Mouse (Mus musculus): Measurements from ENCODE around the gene Abhd17a. TPM values are rescaled to one million over a fixed set of nuclear protein-coding genes. Genes with fewer than 3 reads are reported as not detected.

Abhd17a gene
- polyA plus RNA-seq, 1 experiment from 2014 or later = 77.4 TPM

Small RNAs within 50 kb of the gene (microRNA-seq; reads per million reads assigned to microRNA genes)
- not detected for gene Mir6912

Other genes with a start within 250 kb of the Abhd17a start
- gene Adamtsl5, start 241.9 kb downstream of the Abhd17a start, polyA plus RNA-seq (2015; fragmentation: Nextera tagmentation; extraction: Ambion mirVana) = 4.1 and 8.3 TPM in 2 replicates
- 0.48 and 0.52 TPM in 2 replicates for gene Plk5, start 233.9 kb downstream of the Abhd17a start, polyA plus RNA-seq (2015; fragmentation: Nextera tagmentation; extraction: Ambion mirVana)
- gene Mex3d, start 202.7 kb downstream of the Abhd17a start, polyA plus RNA-seq (2015; fragmentation: Nextera tagmentation; extraction: Ambion mirVana) = 4.4 and 4.5 TPM in 2 replicates
- gene Mbd3, start 190.8 kb downstream of the Abhd17a start, polyA plus RNA-seq (2015; fragmentation: Nextera tagmentation; extraction: Ambion mirVana) = 192 and 204 TPM in 2 replicates
- gene Uqcr11, start 183.5 kb downstream of the Abhd17a start, polyA plus RNA-seq (2015; fragmentation: Nextera tagmentation; extraction: Ambion mirVana) = 618 and 673 TPM in 2 replicates
- gene Tcf3, start 156.7 kb downstream of the Abhd17a start, polyA plus RNA-seq (2015; fragmentation: Nextera tagmentation; extraction: Ambion mirVana) = 81.0 and 82.4 TPM in 2 replicates
- not detected in 2 replicates for gene Onecut3, start 95.5 kb downstream of the Abhd17a start, polyA plus RNA-seq (2015; fragmentation: Nextera tagmentation; extraction: Ambion mirVana)
- 0.05 and 0.09 TPM in 2 replicates for gene Atp8b3, start 51.2 kb downstream of the Abhd17a start, polyA plus RNA-seq (2015; fragmentation: Nextera tagmentation; extraction: Ambion mirVana)
- 20.6 and 22.1 TPM in 2 replicates for gene Rexo1, start 28.8 kb downstream of the Abhd17a start, polyA plus RNA-seq (2015; fragmentation: Nextera tagmentation; extraction: Ambion mirVana)
- gene Klf16, start 13.0 kb downstream of the Abhd17a start, polyA plus RNA-seq (2015; fragmentation: Nextera tagmentation; extraction: Ambion mirVana) = 8.2 and 8.3 TPM in 2 replicates
- 78.8 and 81.8 TPM in 2 replicates for gene Scamp4, start 12.5 kb upstream of the Abhd17a start, polyA plus RNA-seq (2015; fragmentation: Nextera tagmentation; extraction: Ambion mirVana)
- 7.1 and 8.3 TPM in 2 replicates for gene Adat3, start 12.5 kb upstream of the Abhd17a start, polyA plus RNA-seq (2015; fragmentation: Nextera tagmentation; extraction: Ambion mirVana)
- gene Gm49322, start 15.7 kb upstream of the Abhd17a start, polyA plus RNA-seq (2015; fragmentation: Nextera tagmentation; extraction: Ambion mirVana) = 3.7 and 4.4 TPM in 2 replicates
- 20.6 and 38.4 TPM in 2 replicates for gene Csnk1g2, start 32.5 kb upstream of the Abhd17a start, polyA plus RNA-seq (2015; fragmentation: Nextera tagmentation; extraction: Ambion mirVana)
- 15.3 and 33.2 TPM in 2 replicates for gene Btbd2, start 66.7 kb upstream of the Abhd17a start, polyA plus RNA-seq (2015; fragmentation: Nextera tagmentation; extraction: Ambion mirVana)
- 66.3 and 82.1 TPM in 2 replicates for gene Mknk2, start 87.8 kb upstream of the Abhd17a start, polyA plus RNA-seq (2015; fragmentation: Nextera tagmentation; extraction: Ambion mirVana)
- 42.3 and 45.7 TPM in 2 replicates for gene Mob3a, start 111.6 kb upstream of the Abhd17a start, polyA plus RNA-seq (2015; fragmentation: Nextera tagmentation; extraction: Ambion mirVana)
- gene Izumo4, start 111.8 kb upstream of the Abhd17a start, polyA plus RNA-seq (2015; fragmentation: Nextera tagmentation; extraction: Ambion mirVana) = 23.6 and 26.8 TPM in 2 replicates
- gene Ap3d1, start 151.9 kb upstream of the Abhd17a start, polyA plus RNA-seq (2015; fragmentation: Nextera tagmentation; extraction: Ambion mirVana) = 59.6 and 59.9 TPM in 2 replicates
- 15.4 and 17.5 TPM in 2 replicates for gene Dot1l, start 164.9 kb upstream of the Abhd17a start, polyA plus RNA-seq (2015; fragmentation: Nextera tagmentation; extraction: Ambion mirVana)
- 60.9 and 75.7 TPM in 2 replicates for gene Sf3a2, start 207.9 kb upstream of the Abhd17a start, polyA plus RNA-seq (2015; fragmentation: Nextera tagmentation; extraction: Ambion mirVana)
- 92.7 and 100 TPM in 2 replicates for gene Plekhj1, start 208.3 kb upstream of the Abhd17a start, polyA plus RNA-seq (2015; fragmentation: Nextera tagmentation; extraction: Ambion mirVana)
- 0.13 TPM in 1 of 2 replicates, not detected in the other for gene Amh, start 214.9 kb upstream of the Abhd17a start, polyA plus RNA-seq (2015; fragmentation: Nextera tagmentation; extraction: Ambion mirVana)
- 1.3 and 2.6 TPM in 2 replicates for gene Jsrp1, start 223.2 kb upstream of the Abhd17a start, polyA plus RNA-seq (2015; fragmentation: Nextera tagmentation; extraction: Ambion mirVana)
- 1,799 and 1,972 TPM in 2 replicates for gene Oaz1, start 236.3 kb upstream of the Abhd17a start, polyA plus RNA-seq (2015; fragmentation: Nextera tagmentation; extraction: Ambion mirVana)

Measured in lung, embryonic 16.5 days (tissue).